Mouse (Mus musculus) frontal cortex, postnatal 36 days (tissue): ENCODE data around the gene Sipa1l1.

Experiments used
- DNase-seq, 2 experiments: peaks; one replicate each; pipeline ENCODE4 v3.0.0; 2022; ENCODE audit warnings: low spot score in 2 of 2

Sipa1l1 gene

DNA sequence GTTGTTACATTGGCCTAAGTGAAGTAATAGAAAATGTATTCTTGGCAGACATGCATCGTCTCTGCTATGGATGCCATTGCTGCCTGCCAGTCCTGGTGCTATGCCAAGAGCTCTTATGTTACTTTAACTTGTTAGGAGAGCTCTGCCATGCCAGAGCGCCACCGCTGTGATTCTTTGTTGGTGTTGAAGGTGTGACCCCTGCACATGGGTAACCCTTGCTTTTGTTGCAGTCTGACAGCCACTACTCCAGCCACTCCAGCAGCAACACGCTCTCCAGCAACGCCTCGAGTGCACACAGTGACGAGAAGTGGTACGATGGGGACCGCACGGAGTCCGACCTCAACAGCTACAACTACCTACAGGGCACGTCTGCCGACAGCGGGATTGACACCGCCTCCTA lies 255.7 kb downstream of the Sipa1l1 start:
- DNase-seq, result no peak

DNA sequence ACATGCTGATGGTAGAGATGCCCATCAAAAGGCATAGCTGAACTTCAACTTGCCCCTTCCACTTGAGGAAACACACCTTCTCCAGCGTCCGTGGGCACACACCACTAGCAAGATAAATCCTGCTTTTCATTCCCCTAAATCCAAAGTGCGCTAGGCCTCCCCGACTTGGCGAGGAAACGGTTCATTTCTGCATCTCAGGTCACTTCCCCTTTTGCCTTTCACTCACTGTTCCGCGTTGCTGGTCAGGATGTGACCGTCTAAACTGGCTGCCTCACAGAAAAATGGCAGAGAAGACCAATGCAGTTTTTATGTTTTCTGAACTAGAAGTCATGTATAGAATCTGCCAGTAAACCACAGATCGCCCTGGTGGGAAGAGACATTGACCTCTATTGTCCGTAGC lies 256.7 kb downstream of the Sipa1l1 start:
- no peak for DNase-seq

DNA sequence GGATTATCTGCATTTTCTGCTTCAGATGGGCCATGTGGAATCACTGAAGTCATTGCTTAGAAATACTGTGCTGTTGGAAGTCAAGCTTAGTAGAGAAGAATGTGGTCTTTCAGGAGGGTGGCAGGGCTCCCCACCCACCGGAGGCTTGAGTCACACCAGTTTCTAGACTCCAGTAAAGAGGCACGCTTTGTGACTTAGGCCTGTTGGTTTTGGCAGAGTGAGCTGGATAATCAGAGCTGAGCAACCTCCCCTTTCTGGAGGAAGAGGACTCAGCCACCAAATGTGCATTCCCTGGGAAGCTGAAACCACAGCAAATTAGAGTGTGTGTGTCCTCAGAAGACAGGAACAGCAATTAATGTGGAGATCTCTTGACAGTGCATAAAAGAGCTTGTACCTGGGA lies 258.3 kb downstream of the Sipa1l1 start:
- DNase-seq, result no peak

DNA sequence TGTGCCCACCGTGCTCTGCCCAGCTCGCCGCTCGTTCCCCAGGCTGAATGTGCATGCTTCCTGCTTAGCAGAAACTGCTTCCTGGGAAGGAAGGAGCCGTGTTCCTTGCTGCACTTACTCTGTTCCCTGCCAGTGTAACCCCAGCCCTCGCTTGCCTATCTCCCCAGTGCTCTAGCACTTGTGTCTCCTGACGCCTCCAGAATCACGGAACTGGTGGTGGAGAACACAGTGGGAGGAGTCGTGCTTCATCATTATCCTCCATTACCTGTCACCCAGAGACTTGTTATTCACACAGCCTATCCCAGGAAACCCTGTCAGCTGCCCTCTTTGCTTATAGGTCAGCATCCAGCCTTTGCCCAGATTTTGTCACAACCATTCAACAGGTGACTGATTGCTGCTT lies 259.3 kb downstream of the Sipa1l1 start:
- DNase-seq, result no peak

DNA sequence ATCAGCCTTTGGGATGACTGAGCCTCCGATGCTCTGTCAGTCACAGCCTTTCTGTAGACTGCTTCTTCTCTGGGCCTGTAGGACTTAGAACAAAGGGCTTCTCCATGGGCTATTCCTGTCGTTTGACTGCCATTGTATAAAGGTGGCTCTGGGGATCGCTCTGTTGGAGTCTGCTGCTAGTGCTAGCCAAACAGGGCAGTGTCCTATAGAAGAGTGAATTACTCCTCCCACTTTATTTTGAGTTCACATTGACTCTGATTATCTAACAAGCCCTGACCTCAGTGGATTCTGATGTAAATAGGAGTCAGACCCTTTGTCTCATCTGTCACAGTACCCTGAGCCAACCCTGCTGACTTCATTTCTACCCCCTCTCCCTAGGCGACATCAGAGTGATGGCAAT lies 264.2 kb downstream of the Sipa1l1 start:
- no peak for DNase-seq

DNA sequence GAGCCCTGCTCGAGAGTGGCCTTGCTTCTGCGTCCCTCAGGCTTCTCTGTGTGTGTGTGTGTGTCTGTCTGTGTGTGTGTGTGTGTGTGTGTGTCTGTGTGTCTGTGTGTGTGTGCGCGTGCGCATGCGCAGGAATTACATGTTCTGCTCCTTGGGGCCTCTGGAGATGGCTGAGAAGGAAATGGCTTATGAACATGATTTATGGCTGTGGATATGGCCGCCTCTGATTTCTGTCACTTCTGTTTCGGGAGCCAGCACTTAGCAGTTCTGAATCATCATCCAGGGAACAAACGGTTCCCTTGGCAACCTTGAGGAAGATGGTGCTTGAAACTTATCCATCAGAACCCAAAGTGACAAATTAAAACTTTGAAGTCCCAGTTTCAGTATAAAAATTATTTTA lies 265.5 kb downstream of the Sipa1l1 start:
- peak in 1 of 2 experiments; percentile 49 for DNase-seq

DNA sequence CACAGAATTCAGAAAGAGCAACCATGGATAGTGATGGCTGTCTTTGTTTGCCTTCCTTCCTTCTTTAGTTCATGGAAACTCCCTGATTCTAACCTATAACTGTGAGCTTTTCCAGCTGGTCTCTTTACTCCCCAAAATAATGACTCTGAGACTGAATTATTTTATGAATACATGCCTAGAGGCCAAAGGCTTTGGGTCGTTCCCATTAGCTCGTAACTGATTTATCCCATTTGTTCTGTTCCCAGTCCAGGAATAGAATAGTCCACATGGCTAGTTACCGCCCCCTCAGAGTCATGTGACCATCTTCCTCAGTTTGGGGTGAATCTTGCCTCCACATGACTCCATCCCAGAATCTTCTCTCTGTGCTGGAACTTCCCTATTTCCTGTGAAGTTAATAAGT lies 272.4 kb downstream of the Sipa1l1 start:
- no peak for DNase-seq

DNA sequence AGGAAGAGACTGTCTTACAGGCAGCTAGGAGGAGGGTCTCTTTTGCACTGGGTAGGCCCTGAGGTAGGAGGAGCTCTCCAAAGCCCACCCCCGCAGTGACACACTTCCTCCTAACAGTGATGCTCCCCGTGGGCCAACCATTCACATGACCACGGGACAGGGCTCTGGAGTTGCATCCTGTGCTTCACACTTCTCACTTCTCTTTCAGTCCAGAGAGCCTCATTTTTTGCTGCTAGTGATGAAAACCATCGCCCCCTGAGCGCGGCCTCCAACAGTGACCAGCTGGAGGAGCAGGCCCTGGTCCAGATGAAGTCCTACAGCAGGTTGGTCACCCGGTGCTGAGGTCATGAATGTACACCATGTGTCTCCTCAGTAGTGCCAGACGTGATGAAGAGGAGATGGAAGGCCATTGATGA lies 277.5 kb downstream of the Sipa1l1 start:
- DNase-seq, result no peak

DNA sequence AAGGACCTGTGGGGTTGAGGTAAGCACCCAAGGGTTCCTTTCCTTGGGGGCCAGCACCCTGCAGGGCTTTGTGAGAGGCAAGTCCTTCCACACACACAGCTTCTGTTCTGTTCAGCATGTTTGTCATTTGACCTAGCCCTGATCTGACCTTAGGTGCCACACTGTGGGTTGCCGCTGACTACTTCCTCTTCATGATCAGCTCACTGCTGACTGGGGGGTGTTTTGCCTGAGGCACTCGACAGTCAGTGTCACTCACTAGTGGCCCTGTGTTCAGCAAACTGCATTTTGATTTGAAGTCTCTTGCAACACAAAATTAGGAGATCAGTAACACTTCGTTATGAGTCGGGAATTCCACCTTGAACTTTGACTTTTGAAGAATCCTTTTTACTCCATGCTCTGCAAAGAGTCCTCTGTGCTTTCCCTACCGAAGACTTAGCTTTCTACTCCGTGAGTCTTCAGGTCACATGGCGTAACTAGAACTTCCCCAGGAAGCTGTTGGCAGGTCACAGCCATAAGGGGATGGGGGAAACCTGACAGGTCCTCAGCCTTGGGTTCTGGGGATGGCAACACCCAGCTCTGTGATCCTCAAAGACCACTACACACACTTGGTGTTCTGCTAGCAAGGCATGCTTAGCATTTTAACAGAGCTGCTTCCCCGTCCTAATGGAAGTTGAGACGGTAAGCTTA lies 279.2 kb downstream of the Sipa1l1 start:
- no peak for DNase-seq

DNA sequence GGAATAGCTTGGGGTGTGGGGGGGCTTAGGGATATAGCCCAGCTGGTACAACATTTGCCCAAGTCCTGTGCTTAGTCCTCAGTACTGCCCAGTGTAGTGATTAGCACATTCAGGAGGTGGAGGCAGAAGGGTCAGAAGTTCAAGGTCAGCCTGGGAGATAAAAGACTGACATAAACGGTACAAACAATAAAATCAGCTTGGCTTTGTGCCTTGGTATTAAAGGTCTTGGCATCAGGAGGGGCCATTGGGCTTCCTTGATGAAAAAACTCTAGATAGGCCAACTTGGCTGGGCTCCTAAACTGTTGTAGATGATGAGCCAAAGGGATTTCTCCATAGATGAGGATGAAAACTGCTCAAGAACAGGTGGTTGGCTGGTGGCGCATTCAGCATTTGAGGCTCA lies 283.3 kb downstream of the Sipa1l1 start:
- DNase-seq, result no peak

DNA sequence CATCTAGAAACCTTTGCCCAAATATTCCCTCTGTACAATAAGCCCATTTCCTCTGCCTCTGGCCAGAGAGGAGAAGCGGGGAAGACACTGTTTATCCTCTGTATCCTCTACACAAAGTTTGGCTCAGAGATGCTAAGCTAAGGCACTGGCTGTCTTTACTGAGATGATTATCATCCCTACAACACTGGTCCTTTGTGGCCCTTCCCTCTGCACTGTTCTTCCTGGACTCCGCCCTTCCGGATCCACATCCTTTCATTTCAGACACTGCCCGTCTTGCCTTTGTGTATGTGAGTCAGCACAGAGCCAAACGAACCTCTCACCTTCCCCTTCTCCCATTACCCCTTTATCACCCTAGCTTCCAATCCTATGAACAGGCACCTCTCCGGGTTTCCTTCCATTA lies 285.3 kb downstream of the Sipa1l1 start:
- no peak for DNase-seq

DNA sequence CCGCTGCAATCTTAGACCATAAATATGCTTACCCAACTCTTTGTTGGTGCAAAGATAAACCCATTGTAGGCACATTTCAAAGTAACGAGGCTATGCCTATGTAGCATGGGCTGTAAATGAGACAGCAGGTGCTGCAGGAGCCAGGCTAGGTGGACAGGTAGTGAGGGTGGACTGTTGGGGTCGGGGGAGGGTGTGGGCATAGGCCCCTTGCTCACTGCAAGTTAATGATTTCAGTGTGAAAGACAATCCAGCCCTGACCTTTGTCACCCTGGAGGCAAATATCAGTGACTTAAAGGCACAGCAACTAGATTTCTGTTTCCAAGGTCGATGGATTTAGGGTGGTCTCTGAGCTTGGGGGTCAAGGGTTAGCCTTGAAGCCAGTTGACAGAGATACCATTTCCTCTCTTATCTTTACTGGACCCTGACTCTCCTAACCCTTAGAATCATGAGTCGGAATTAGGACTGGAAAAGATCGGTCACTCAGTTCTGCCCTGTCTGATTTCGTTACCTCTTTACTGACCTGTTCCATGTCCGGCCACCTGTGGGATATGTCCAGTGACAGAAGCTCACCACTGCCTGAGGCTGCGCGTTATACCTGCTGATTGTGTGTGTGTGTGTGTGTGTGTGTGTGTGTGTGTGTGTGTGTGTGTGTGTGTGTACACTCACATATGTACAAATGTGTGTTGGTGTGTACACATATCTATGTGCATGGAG lies 286.7 kb downstream of the Sipa1l1 start:
- no peak for DNase-seq

DNA sequence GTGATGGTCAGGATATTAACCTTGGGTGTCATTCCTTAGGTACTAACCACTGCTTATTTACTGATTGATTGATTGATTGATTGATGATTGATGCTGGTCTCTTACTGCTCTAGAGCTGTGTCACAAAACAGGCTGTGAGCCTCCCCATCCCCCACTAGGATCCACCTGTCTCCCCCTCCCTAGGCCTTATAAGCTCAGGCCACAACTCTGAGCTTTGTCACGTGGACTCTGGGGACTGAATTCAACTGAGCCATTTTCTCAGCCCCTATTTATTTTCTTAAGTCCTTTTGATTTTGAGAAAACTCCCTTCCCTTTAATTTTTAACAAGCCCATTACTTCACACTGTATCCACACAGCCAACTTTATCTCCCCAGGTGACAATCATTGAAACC lies 287.3 kb downstream of the Sipa1l1 start:
- DNase-seq, result no peak

DNA sequence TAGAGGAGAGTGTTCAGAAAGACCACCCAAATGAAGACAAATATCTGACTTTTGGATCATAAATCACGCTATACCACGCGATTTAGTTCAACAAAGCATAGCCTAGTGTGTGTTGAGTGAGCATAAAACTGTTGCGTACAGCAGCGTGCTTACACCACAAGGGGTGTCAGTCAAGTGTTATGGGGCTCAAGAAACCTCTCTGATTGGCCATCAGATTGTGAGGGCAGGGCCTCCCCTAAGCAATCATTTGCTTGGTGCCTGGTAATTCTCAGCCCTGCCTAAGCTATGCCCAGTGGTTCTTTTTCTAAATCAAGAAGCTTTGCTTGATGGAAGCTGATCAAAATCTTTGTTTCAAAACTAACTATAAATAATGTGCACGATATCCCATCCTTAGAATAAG lies 288.5 kb downstream of the Sipa1l1 start:
- DNase-seq, result no peak

DNA sequence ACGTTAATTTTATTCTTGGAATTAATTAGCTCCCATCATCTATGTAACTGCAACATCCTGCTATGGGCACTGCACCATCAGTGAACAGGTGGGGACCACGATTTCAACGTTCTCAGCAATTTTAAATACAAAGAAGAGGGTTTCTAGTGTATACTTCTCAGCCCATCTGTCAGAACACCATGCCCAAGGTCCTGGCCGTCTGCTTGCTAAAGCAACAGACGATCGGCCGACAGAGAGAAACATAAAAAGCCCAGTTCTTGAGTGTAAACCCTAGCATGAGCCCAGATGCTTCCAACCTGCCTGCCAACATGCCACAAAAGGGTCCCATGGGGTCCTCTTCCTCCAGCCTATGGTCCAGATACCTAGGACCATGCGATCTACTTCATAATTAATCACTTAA lies 288.9 kb downstream of the Sipa1l1 start:
- no peak for DNase-seq

DNA sequence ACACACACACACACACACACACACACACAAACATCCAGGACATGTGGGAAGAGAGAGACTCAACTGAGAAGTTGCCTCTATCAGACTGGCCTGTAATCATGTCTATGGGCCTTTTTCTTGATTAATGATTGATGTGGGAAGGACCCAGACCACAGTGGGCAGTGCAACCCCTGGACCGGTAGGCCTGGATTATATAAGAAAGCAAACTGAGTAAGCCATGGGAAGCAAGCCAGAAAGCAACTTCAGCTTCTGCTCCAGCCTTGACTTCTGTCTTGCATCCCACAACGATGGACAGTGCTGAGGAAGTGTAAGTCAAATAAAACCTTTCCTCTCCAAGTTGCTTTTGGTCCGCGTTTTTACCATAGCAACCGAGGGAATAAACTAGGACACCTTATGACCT lies 298.1 kb downstream of the Sipa1l1 start:
- no peak for DNase-seq

DNA sequence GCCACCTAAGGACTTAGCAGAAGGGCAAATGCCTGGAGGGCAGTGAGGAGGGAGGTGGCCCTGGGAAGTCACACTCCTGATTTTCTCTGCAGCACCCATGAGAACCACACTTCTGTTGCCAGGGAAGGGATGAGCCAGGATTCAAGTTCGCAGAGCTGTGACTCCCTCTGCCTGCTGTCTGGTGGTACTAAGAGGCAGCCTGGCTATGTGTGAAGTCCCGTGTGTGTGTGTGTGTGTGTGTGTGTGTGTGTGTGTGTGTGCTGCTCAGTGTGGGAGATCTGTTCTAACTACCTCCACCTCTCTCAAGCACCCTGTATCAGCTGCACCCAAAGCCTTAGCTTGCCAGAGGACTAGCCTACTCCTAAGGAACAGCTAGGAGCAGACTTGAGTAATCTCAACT lies 298.5 kb downstream of the Sipa1l1 start:
- DNase-seq, result peak in 1 of 2 experiments; percentile 64

DNA sequence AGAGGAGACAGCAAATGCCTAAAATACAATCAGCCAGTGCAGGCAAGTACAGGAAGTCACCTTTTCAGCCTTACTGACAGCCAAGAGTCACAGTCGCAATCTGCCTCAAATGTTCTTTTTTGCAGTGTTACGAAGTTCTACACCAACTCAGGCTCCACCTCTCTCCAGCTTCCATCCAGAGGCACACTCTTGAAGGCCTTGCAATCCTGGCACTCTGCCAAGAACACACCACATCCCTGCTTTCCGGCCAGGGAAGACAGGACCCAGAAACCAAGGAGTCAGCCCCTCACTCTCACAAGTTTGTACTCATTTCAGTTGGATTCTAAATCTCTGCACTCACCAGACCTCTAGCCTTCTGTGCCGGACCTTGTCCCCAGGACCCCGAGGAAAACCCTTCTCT lies 299.3 kb downstream of the Sipa1l1 start:
- no peak for DNase-seq

DNA sequence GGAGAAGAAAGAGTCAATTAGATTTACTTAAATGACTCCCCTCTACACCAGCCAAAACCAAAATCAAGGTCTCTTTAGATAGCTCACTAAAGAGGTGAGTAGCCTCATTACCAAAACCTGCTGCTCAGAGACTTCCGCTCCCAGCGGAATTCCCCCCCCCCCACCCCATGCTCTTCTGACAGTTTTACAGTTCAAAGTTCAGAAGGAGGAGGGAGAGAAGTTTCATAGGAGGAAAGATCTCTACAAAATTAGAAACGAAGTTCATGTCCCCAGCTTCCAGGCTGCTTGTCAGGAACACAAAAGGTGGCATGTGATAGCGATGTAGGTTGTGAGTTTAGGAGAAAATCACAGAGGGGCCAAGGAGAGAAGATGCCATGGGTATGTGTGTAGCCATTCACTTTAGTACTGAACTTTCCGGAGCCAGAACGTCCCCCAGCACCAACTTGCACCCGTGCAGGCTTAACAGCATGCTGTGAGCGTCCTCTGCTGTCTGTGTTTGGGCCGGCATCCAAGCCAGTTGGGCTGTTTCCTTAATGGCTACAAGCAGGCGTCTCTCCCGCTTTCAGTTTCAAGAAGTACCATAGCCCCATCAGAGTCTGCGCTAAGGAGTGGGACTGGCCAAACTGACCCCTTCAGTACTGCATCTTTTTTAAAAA lies 300.7 kb downstream of the Sipa1l1 start:
- DNase-seq, result peak; percentile 88 to 93

DNA sequence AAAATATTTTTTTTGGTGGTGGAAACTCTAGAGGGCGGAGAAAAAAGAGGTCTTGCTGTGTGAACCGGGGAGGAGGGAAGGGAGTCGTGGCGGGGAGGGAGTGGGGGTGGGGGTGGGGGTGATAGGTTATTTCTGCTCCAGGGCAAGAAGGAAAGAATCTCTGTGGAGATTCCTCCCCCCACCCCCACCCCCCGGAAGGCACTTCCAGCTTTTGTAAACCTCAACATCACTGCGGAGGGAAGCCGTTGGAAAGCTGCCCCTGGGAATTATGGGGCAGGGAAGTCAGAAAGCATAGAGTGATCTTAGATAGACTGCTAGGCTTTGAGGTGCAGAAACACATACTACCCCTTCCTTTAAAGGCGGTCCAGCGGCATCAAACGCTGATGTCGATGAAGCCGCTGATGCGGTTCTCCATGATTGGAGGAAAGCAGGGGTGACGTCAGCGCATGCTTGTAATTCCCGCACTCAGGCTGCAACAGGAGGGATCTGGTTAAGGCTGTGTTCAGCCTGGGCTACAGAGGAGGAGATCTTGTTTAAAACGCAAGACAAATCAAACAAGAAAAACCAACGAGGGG lies 301.3 kb downstream of the Sipa1l1 start:
- DNase-seq, result peak; percentile 76 to 85

DNA sequence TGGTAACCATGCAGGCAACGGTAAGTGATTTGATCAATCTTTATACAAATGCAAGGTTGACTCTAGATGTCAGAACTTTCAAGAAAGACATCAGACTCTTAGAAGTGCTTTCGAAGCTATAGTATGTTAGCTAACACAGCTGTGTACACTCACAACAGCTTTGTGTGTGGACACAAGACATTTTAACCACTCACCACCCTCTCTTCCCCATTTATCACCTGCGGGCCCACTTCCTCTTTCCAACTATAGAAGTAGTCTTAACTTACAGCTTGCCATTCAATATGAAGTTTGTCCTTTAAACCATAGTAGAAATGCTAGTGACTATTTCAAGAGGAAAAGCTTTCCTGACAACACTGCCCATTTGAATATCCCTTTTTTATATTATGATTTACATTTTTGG lies 303.7 kb downstream of the Sipa1l1 start:
- DNase-seq, result no peak

DNA sequence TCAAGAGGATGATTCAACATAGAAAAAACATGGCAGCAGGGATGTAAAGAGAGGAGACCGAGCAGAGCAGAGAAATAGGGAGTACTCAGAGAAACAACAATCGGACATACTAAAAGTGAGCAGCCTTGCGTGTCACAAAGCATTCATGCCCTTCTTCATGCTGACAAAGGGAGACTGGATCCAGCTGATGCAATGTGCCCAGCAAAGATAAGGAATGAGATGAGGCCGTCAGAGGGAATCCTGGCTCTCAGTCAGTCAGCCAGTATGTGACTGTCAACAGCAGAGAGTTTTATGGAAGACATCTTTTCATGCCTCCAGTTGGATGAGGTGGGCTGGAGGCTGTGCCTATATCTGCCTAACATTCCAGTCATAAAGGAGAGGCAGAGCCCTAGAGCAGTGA lies 304.1 kb downstream of the Sipa1l1 start:
- no peak for DNase-seq

DNA sequence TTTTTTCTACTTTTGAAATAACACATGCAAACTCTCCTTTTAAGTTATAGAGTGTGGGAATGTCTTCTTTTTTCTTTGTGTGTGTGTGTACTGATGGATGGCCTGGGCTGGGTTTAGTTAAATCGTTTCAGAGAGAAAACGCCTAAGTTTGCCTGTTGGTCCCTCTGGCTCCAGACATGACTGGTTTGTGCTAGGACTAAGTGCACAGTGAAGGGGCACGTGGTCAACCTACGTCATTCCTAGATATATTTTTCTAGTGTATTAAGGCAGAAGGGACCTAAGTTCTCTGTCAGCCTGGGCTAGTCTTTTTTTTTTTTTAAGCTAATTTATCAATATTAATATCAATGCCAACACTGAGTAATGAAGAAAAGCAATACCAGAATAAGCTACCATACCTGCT lies 305.3 kb downstream of the Sipa1l1 start:
- DNase-seq, result no peak
